Mouse (Mus musculus): ENCODE results near the gene Celf1. TPM values are rescaled to one million over a fixed set of nuclear protein-coding genes. Genes with fewer than 3 reads are reported as not detected.

Gene Celf1
- polyA plus RNA-seq, 1 experiment: 48.6 TPM

DNA sequence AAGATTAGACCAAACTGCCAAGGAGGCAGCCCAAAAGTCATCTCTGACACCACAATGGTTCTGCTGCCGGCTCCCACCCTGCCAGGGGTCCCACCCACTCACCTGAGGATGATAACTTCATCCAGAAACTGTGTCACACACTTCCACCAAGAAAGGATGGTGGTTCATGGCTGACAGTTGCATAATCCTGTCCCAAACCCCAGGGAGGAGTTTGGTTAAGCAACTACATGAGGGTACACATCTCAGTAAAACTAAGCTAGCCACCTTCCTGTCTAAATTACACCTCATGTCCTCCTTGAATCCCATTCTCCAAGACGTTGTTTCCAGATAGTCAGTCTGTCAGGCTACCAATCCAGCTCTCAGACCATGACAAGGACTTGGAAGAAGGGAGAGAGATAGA is 7.9 kb upstream of the Celf1 start:
- no peak overlapping the region for H3K4me3 ChIP-seq (ENCODE audit: insufficient read depth, low read length)
- TF ChIP-seq POLR2A (IDR thresholded peaks at IDR 0.05; ENCODE audit: borderline replicate concordance, low read depth, low read length): no peak
- no peak for TF ChIP-seq CTCF (IDR thresholded peaks at IDR 0.05; ENCODE audit: low read depth, low read length)
- H3K4me1 ChIP-seq (ENCODE audit: control insufficient read depth, insufficient read depth, low read length): 0 out of 2 replicates have a peak, but pooled peaks cover 5% of the 10 kb centered on the region
- no peak overlapping the region for H3K27ac ChIP-seq (ENCODE audit: insufficient read depth, low read depth, low read length)

GRCm38 (mm10) chr2:90938362-90938761 is 1.8 kb upstream of the Celf1 start:
- TF ChIP-seq CTCF (IDR thresholded peaks at IDR 0.05; ENCODE audit: low read depth, low read length) (no peak), POLR2A (IDR thresholded peaks at IDR 0.05; ENCODE audit: borderline replicate concordance, low read depth, low read length) (no peak)
- H3K4me1 ChIP-seq (ENCODE audit: control insufficient read depth, insufficient read depth, low read length): peaks cover 13% of the 10 kb centered on the region
- H3K4me3 ChIP-seq (ENCODE audit: insufficient read depth, low read length): no peak overlapping the region
- H3K27ac ChIP-seq (ENCODE audit: insufficient read depth, low read depth, low read length): no peak overlapping the region

DNA sequence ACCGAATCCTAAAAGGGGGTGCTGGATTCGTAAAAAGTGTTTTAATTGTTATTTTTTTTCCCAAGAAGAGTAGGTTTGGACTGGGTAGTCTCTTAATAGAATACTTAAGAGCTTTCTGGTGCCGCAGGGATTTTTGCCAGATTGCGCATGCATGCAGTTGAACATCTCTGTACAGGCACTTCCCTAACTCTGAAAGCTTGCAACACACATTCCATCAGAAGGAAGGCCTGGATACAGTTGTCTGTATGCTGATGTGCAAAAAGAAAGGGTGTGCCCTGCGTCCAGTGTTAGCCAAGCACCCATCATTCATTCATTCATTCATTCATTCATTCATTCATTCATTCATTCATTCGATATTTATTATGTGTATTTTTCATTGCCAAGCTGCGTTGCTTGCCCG is 432 bp upstream of the Celf1 start:
- Histone ChIP-seq H3K27ac (ENCODE audit: insufficient read depth, low read depth, low read length) (peak overlapping the region; percentile 37), H3K4me1 (ENCODE audit: control insufficient read depth, insufficient read depth, low read length) (peaks cover 15% of the 10 kb centered on the region), H3K4me3 (ENCODE audit: insufficient read depth, low read length) (peak overlapping the region; percentile 71)
- TF ChIP-seq CTCF (IDR thresholded peaks at IDR 0.05; ENCODE audit: low read depth, low read length): no peak
- no peak for TF ChIP-seq POLR2A (IDR thresholded peaks at IDR 0.05; ENCODE audit: borderline replicate concordance, low read depth, low read length)

DNA sequence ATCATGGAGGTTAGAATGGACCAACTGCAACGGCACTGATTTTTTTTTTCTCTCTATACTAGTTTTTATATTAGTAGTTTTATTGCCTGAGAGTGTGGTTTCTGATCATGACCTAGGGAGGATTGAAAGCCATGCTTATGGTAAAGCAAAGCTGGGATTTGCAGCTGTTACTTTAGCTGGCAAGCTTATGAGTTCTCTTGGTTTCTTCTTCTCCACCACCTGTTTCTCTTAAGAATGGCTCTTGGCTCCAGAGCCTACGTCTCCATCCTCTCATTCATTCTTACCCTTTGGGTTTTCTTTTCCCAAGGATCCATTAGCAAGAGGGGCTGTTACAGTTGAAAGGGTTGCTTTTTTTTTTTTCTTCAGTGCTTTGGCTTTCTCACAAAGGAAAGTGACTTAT is 1.6 kb downstream of the Celf1 start:
- Histone ChIP-seq H3K4me3 (ENCODE audit: insufficient read depth, low read length) (peak overlapping the region; percentile 71), H3K27ac (ENCODE audit: insufficient read depth, low read depth, low read length) (no peak overlapping the region), H3K4me1 (ENCODE audit: control insufficient read depth, insufficient read depth, low read length) (peaks cover 16% of the 10 kb centered on the region)
- no peak for TF ChIP-seq CTCF (IDR thresholded peaks at IDR 0.05; ENCODE audit: low read depth, low read length)

DNA sequence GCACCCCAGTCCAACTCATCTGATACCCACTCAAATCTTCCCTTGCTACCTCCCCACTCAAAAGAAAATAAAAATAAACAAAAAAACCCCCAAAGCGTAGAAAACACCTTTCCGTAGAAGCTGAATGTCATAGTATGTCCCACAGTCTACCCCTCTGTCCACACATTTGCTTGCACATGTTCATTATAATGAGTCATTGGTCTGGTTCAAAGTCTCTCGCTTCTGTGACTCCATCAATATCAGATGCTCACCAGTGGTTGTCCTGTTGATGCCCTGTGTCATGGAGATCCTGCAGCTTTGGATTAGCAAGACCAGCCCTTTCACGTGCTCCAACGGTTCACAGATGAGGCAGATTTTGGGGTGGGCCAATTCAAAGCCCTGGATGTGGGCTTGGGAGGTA is 10.0 kb downstream of the Celf1 start:
- TF ChIP-seq CTCF (IDR thresholded peaks at IDR 0.05; ENCODE audit: low read depth, low read length) (no peak), POLR2A (IDR thresholded peaks at IDR 0.05; ENCODE audit: borderline replicate concordance, low read depth, low read length) (no peak)
- H3K4me1 ChIP-seq (ENCODE audit: control insufficient read depth, insufficient read depth, low read length): peaks cover 19% of the 10 kb centered on the region

DNA sequence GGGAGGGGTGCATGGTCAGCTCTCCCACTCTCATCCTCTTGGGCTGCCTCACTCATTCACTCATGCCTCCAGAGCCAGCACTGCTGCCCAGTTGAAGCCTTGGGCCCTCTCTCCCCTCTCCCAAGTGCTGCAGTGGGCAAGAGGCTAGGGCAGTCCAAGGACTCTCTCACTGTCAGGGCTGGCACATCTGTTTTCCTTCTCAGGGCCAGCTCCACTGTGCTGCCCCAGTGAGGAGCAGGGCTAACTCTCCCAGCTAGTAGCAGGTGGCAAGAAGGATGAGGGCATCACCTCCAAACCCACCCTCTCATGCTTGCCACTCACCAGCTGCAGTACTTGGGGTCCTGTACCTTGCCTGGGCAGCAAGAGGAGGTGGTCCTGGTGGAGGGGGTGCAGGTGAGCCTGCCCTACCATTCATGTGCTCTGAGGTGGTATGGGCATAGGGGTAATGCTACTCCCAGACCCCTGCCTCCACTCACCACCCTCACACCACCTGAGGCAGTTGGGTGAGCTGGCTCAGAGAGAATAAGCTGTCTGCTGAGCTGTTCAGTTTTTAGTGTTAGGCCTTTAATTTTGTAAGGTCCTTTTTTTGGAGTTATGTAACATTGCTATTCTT is 10.5 kb downstream of the Celf1 start:
- Histone ChIP-seq H3K4me1 (ENCODE audit: control insufficient read depth, insufficient read depth, low read length) (peaks cover 22% of the 10 kb centered on the region), H3K27ac (ENCODE audit: insufficient read depth, low read depth, low read length) (no peak overlapping the region), H3K4me3 (ENCODE audit: insufficient read depth, low read length) (no peak overlapping the region)
- no peak for TF ChIP-seq POLR2A (IDR thresholded peaks at IDR 0.05; ENCODE audit: borderline replicate concordance, low read depth, low read length)
- no peak for TF ChIP-seq CTCF (IDR thresholded peaks at IDR 0.05; ENCODE audit: low read depth, low read length)

More for the DNA sequence above, 10.0 kb downstream of the Celf1 start:
- H3K27ac ChIP-seq (ENCODE audit: insufficient read depth, low read depth, low read length): no peak overlapping the region
- H3K4me3 ChIP-seq (ENCODE audit: insufficient read depth, low read length): no peak overlapping the region

- peaks cover 18% of the 10 kb centered on the region for H3K4me1 ChIP-seq (ENCODE audit: control insufficient read depth, insufficient read depth, low read length)
Measured at GRCm38 (mm10) chr2:90953461-90953860, 13.3 kb downstream of the Celf1 start.

GRCm38 (mm10) chr2:90956053-90956452 is 15.9 kb downstream of the Celf1 start:
- no peak overlapping the region for H3K27ac ChIP-seq (ENCODE audit: insufficient read depth, low read depth, low read length)
- TF ChIP-seq POLR2A (IDR thresholded peaks at IDR 0.05; ENCODE audit: borderline replicate concordance, low read depth, low read length): no peak
- TF ChIP-seq CTCF (IDR thresholded peaks at IDR 0.05; ENCODE audit: low read depth, low read length): no peak
- no peak overlapping the region for H3K4me3 ChIP-seq (ENCODE audit: insufficient read depth, low read length)
- H3K4me1 ChIP-seq (ENCODE audit: control insufficient read depth, insufficient read depth, low read length): peaks cover 11% of the 10 kb centered on the region

More at GRCm38 (mm10) chr2:90953461-90953860, 13.3 kb downstream of the Celf1 start:
- no peak overlapping the region for H3K27ac ChIP-seq (ENCODE audit: insufficient read depth, low read depth, low read length)
- TF ChIP-seq POLR2A (IDR thresholded peaks at IDR 0.05; ENCODE audit: borderline replicate concordance, low read depth, low read length): no peak
- TF ChIP-seq CTCF (IDR thresholded peaks at IDR 0.05; ENCODE audit: low read depth, low read length): no peak
- no peak overlapping the region for H3K4me3 ChIP-seq (ENCODE audit: insufficient read depth, low read length)

DNA sequence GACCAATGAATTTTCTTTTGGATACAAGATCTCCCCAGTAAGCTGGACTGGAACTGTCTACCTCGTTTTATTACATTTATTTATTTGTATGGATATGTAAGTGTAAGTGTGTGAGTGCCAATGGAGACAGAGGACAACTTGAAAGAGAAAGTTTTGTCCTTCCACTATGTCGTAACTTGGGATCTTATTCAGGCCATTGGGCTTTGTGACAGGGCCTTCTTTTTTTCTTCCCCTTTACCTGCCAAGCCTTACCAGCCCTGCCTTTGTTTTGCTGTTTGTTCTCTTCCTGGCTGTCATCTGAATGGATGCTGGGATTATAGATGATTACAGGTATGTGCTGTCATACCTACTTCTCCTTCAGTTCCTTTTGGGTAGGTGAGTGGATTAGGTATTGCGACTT is 18.7 kb downstream of the Celf1 start:
- Histone ChIP-seq H3K4me1 (ENCODE audit: control insufficient read depth, insufficient read depth, low read length) (peaks cover 22% of the 10 kb centered on the region), H3K4me3 (ENCODE audit: insufficient read depth, low read length) (no peak overlapping the region), H3K27ac (ENCODE audit: insufficient read depth, low read depth, low read length) (no peak overlapping the region)
- TF ChIP-seq CTCF (IDR thresholded peaks at IDR 0.05; ENCODE audit: low read depth, low read length): no peak

GRCm38 (mm10) chr2:90960012-90960411 is 19.8 kb downstream of the Celf1 start:
- Histone ChIP-seq H3K4me1 (ENCODE audit: control insufficient read depth, insufficient read depth, low read length) (peaks cover 25% of the 10 kb centered on the region), H3K4me3 (ENCODE audit: insufficient read depth, low read length) (no peak overlapping the region), H3K27ac (ENCODE audit: insufficient read depth, low read depth, low read length) (no peak overlapping the region)
- TF ChIP-seq CTCF (IDR thresholded peaks at IDR 0.05; ENCODE audit: low read depth, low read length) (no peak), POLR2A (IDR thresholded peaks at IDR 0.05; ENCODE audit: borderline replicate concordance, low read depth, low read length) (no peak)

DNA sequence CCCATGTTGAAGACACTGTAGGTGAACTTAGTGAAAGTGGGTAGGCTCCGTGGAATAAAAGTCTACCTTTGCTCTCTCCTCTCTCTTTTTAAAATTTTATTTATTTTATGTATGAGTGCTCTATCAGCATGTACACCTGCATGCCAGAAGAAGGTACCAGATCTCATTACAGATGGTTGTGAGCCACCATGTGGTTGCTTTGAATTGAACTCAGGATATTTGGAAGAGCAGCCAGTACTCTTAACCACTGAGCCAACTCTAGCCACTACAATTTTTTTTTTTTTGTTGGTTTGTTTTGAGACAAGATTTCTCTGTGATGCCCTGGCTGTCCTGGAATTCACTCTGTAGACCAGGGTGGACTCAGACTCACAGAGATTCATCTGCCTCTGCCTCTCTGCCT is 23.1 kb downstream of the Celf1 start:
- H3K4me1 ChIP-seq (ENCODE audit: control insufficient read depth, insufficient read depth, low read length): peaks cover 34% of the 10 kb centered on the region
- no peak for TF ChIP-seq CTCF (IDR thresholded peaks at IDR 0.05; ENCODE audit: low read depth, low read length)
- no peak for TF ChIP-seq POLR2A (IDR thresholded peaks at IDR 0.05; ENCODE audit: borderline replicate concordance, low read depth, low read length)
- no peak overlapping the region for H3K4me3 ChIP-seq (ENCODE audit: insufficient read depth, low read length)
- H3K27ac ChIP-seq (ENCODE audit: insufficient read depth, low read depth, low read length): no peak overlapping the region

All from bone marrow macrophage, adult 2 months (primary cell).